Mouse (Mus musculus) forebrain, embryonic 13.5 days (tissue): ENCODE measurements around the gene Fbxw2. TPM values are rescaled to one million over a fixed set of nuclear protein-coding genes. Genes with fewer than 3 reads are reported as not detected.
A peak's percentile ranks its signal among the peaks of the same experiment; 100 is the strongest.
"Not testable (repeated sequence)": the region's sequence is repeated elsewhere in the genome, so short reads cannot be mapped to it uniquely, and the experiment has no call there.

Source experiments
- ATAC-seq: fragments of 200-750 bp; cut with Nextera tagmentation; 2 replicates; pipeline ENCODE4 v1.8.0; 2017
- H3K27ac ChIP-seq: fragments of 300-500 bp; sonication (generic); 2 replicates; pipeline ENCODE4 v1.5.1; 2015; ENCODE audit warnings: inconsistent platforms, mild to moderate bottlenecking, moderate library complexity
- H3K27me3 ChIP-seq: fragments of 300-500 bp; sonication (generic); 2 replicates; pipeline ENCODE4 v1.6.1; 2015; ENCODE audit warnings: mild to moderate bottlenecking, inconsistent platforms
- H3K36me3 ChIP-seq: fragments of 300-500 bp; sonication (generic); 2 replicates; pipeline ENCODE4 v1.6.1; 2015; ENCODE audit warnings: mild to moderate bottlenecking, inconsistent platforms; ENCODE audit not compliant: poor library complexity, severe bottlenecking
- H3K4me1 ChIP-seq: fragments of 300-500 bp; sonication (generic); 2 replicates; pipeline ENCODE4 v1.6.1; 2015; ENCODE audit warnings: inconsistent platforms
- H3K4me2 ChIP-seq: fragments of 300-500 bp; sonication (generic); 2 replicates; pipeline ENCODE4 v1.6.1; 2015; ENCODE audit warnings: inconsistent platforms, mild to moderate bottlenecking, moderate library complexity
- H3K4me3 ChIP-seq: fragments of 300-500 bp; sonication (generic); 2 replicates; pipeline ENCODE4 v1.5.1; 2015; ENCODE audit warnings: mild to moderate bottlenecking, inconsistent platforms
- H3K9ac ChIP-seq: fragments of 300-500 bp; sonication (generic); 2 replicates; pipeline ENCODE4 v1.6.1; 2015; ENCODE audit warnings: mild to moderate bottlenecking, inconsistent platforms
- H3K9me3 ChIP-seq: fragments of 300-500 bp; sonication (generic); replicated peaks from 2 replicates; pipeline ENCODE4 v1.6.1; 2016; ENCODE audit warnings: inconsistent platforms
- WGBS: fragments of 180-500 bp; shearing (Covaris S2); methylation state at CpG from one replicate; pipeline ENCODE4 v1.1.7; 2015; 5-methylcytosine and 5-hydroxymethylcytosine counted together
- polyA plus RNA-seq: library from polyadenylated mRNA; unstranded; fragments of >200 nt; fragmentation: Nextera tagmentation; extraction: Ambion mirVana; gene quantifications from 2 replicates; pipeline ENCODE4 v1.2.1, GENCODE M21; 2015

Fbxw2 gene
- polyA plus RNA-seq, 1 experiment from 2014 or later, result 86.8 TPM

DNA sequence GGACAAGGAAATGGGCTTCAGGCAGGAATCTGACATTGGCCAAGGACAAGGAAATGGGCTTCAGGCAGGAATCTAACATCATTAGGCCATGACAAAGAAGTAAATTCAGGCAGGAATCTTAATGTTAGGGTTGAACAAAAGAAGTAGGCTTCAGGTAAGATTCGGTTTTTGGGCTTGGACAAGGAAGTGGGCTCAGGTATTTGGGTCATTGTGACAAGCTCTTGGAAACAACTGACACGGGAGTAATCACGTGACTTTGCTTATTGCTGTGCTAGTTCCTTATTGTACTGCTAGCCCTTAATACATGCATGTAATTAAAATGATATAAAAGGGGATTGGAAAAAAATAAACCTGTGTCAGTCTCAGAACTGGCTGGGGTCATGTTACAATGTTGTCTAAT is 9.6 kb upstream of the Fbxw2 start:
- H3K27ac ChIP-seq, result no peak overlapping the region
- H3K9ac ChIP-seq, result no peak overlapping the region
- H3K36me3 ChIP-seq, result no peaks in the 10 kb centered on the region
- ATAC-seq, result no peak
- WGBS, result 77% methylated on average over 3 of the region's 3 CpGs
- no peak overlapping the region for H3K4me3 ChIP-seq
- H3K9me3 ChIP-seq, result no peaks in the 10 kb centered on the region
- no peak overlapping the region for H3K4me2 ChIP-seq
- no peaks in the 10 kb centered on the region for H3K27me3 ChIP-seq
- no peaks in the 10 kb centered on the region for H3K4me1 ChIP-seq

DNA sequence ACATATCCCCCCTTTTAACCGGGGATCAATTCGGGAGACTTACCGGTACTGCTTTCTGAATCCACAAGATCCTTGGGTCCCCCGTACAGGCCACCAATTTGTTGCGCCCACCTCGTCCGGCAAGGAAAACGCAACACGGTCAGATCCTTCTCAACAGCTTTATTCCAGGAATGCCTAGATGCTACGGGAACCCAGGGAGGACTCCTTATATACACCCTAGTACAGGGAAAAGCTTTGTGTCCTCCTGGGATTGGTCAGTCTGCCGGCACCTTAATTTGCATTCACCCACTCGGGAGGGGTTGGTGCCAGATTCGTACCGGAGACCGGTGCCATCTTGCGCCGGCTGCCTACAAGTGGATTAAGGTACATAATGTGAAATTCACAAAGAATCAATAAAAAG is 7.5 kb upstream of the Fbxw2 start:
- 89% methylated on average over 17 of the region's 17 CpGs for WGBS
- peaks cover 6% of the 10 kb centered on the region; the same call in 1 of the 2 replicates for H3K9me3 ChIP-seq
- no peaks in the 10 kb centered on the region for H3K36me3 ChIP-seq
- no peak overlapping the region for H3K27ac ChIP-seq
- no peak for ATAC-seq
- H3K4me1 ChIP-seq, result no peaks in the 10 kb centered on the region
- no peak overlapping the region for H3K4me2 ChIP-seq
- no peak overlapping the region for H3K4me3 ChIP-seq
- no peak overlapping the region for H3K9ac ChIP-seq
- H3K27me3 ChIP-seq, result peaks cover 4% of the 10 kb centered on the region; the same call in 1 of the 2 replicates

DNA sequence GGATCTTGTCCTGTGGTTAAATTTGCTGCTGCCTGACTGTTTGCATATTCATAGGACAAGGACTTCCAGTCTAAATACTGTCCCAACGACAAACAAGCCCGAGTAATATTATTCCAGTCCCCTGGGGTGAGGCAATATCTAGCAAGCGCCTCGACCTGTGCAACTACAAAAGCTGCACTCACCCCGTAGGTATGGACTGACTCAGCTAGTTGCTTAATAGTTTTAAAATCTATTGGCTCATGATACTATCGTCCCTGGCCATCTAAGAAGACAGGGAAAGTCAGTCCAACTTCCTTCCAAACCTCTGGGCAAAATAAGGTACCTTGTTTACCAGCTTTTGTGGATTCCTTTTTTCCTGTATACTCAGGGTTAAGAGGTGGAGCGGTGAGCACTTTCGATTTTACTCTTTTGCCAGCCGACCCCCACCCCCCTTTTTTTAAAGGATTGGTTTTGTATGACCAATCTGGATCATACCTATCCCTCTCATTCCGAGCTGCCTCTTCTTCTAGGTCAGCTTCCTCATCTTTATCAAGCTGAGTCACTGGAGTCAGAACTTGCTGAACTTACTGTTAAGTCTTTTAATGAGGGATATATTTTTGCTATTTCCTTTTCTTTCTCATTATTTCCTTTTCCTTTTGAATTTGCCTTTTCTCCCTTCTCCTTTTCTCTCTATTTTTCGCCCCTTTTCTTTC is 6.8 kb upstream of the Fbxw2 start, which contains the start of gene Gm34653:
Gene Gm34653, plus strand, starts transcription at position 242 of the 692 bp plus-strand sequence.
- not testable (repeated sequence) for H3K4me2 ChIP-seq, H3K4me3 ChIP-seq, H3K27ac ChIP-seq, H3K9ac ChIP-seq, H3K36me3 ChIP-seq, H3K4me1 ChIP-seq, H3K27me3 ChIP-seq, H3K9me3 ChIP-seq, ATAC-seq
- WGBS, result 77% methylated on average over 11 of the region's 11 CpGs

DNA sequence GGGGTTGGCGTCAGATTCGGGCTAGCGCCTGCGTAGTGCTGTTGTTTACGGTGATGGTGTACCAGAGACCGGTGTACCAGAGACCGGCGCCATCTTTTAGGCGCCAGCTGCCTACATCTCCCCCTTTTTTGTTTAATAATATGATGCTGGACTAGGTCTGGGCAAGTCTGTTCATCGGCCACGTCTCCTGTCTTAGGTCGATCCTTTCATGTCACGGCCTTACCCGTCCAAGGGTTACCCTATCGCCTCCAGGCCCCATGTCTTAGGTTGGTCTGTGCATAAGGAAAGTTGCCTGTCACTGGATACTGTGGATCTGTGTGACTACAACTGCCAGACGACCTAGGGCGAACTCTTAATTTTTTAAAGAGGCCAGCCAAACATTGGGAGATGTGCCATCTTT is 4.0 kb upstream of the Fbxw2 start:
- ATAC-seq, H3K4me2 ChIP-seq: not testable (repeated sequence)
- 95% methylated on average over 17 of the region's 17 CpGs for WGBS

DNA sequence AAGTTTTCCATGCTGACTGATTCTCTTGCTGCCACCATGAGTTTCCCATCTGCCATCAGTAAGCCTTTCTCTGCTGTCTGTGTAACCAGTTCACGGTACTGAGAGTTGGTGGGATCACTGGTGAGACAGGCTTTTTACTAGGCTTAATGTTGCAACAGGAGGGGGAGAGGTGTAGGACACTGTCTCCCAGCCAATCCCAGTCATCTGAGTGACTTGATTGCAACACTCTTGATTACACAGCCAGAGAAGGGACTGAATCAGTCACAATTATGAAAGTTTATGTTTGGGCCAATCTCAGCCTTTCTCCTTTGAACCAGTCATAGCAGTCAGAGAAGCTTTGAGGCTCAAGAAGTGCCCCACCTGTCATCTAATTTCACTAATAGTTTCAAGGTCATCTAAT is 1.9 kb upstream of the Fbxw2 start:
- Histone ChIP-seq H3K9me3 (peaks cover 6% of the 10 kb centered on the region; the same call in 1 of the 2 replicates), H3K4me1 (peaks cover 23% of the 10 kb centered on the region), H3K36me3 (no peaks in the 10 kb centered on the region), H3K9ac (no peak overlapping the region), H3K4me3 (no peak overlapping the region), H3K27me3 (peaks cover 17% of the 10 kb centered on the region), H3K4me2 (no peak overlapping the region), H3K27ac (no peak overlapping the region)
- no peak for ATAC-seq
- 92% methylated on average over 1 of the region's 1 CpGs for WGBS

More for the DNA sequence above, 4.0 kb upstream of the Fbxw2 start:
- not testable (repeated sequence) for H3K9me3 ChIP-seq, H3K36me3 ChIP-seq, H3K4me3 ChIP-seq, H3K9ac ChIP-seq, H3K27ac ChIP-seq
- Histone ChIP-seq H3K27me3 (peaks cover 17% of the 10 kb centered on the region), H3K4me1 (peaks cover 10% of the 10 kb centered on the region)

DNA sequence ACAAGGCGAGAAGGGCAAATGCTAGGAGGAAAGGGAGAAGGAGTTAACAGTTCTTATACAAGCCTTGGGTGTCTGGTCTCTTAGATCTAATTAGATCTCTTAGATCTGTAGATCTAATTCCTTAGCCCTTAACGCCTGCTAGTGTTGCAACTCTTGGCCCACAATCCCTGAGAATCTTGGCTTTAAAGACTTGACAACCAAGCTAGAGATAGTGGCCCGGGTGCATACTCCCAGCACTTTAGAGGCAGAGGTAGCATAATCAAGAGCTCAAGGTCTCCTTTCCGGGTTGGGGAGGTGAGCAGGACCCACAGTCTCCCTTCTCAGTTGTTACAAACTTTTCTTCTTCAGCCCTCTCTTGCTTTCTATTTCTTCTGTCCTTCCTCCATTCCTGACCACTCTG is 1.5 kb upstream of the Fbxw2 start:
- Histone ChIP-seq H3K4me1 (peaks cover 23% of the 10 kb centered on the region), H3K4me2 (no peak overlapping the region), H3K27ac (no peak overlapping the region), H3K36me3 (peaks cover 2% of the 10 kb centered on the region), H3K4me3 (no peak overlapping the region), H3K9ac (no peak overlapping the region), H3K27me3 (peaks cover 17% of the 10 kb centered on the region), H3K9me3 (peaks cover 6% of the 10 kb centered on the region; the same call in 1 of the 2 replicates)
- 89% methylated on average over 4 of the region's 4 CpGs for WGBS
- ATAC-seq, result no peak

DNA sequence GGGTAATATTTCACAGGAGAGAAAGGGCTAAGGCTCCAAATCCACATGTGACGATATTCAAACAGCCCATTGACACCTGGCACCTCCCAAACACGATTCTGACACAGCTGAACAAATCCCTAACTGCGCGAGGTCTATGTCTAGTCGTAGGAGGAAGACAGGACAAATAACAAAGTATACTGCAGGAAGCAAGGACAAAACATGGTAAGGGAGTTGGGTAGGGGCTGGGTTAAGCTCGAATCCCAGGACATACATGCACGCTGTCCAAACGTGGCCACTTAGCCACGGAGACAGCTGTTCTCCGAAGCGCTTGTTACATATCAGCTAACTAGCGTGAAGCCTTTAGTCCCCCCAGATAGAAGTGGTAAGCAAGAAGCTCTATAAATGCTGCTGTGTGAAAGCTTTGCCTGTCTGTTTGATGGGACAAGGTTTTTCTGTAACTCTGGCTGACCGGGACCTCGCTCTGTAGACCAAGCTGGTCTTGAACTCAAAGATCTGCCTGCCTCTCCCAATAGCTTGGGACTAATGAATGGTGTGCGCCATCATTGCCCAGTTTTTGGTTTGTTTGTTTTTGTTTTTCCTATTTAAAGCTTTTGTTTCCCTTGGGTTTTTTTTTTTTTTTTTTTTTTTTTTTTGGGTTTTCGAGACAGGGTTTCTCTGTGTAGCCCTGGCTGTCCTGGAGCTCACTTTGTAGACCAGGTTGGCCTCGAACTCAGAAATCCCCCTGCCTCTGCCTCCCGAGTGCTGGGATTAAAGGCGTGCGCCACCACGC is 535 bp upstream of the Fbxw2 start:
- peak; percentile 44; the same call in 1 of the 2 replicates for ATAC-seq
- 36% methylated on average over 20 of the region's 21 CpGs for whole genome bisulfite sequencing
- H3K9ac ChIP-seq, result peak overlapping the region; percentile 96
- H3K9me3 ChIP-seq, result peaks cover 6% of the 10 kb centered on the region; the same call in 1 of the 2 replicates
- peaks cover 17% of the 10 kb centered on the region for H3K27me3 ChIP-seq
- peak overlapping the region; percentile 76 for H3K4me2 ChIP-seq
- H3K4me1 ChIP-seq, result peaks cover 23% of the 10 kb centered on the region
- H3K27ac ChIP-seq, result no peak overlapping the region; the same call in 1 of the 2 replicates
- peaks cover 11% of the 10 kb centered on the region for H3K36me3 ChIP-seq
- peak overlapping the region; percentile 98 for H3K4me3 ChIP-seq

DNA sequence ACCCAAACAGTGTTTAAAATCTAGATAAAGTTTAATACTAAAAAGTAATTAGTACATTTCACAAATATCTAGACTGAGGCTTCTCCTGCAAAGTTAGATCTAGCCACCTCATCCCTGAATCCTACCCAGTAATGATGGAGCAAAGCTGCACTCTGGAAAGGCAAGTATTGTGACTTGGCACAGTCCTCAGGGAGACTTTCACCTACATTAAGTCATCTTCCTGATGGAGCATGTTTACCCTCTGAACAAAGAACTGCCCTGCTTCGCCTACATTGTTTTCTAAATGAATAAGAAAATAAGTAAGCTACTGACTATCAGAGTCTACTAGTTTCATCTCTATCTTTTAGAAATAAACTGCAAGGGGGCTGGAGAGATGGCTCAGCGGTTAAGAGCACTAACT is 7.6 kb downstream of the Fbxw2 start:
- no peak overlapping the region for H3K9ac ChIP-seq
- H3K27ac ChIP-seq, result no peak overlapping the region
- H3K4me1 ChIP-seq, result no peaks in the 10 kb centered on the region
- H3K27me3 ChIP-seq, result no peaks in the 10 kb centered on the region
- 89% methylated on average over 2 of the region's 2 CpGs for WGBS
- H3K4me3 ChIP-seq, result no peak overlapping the region
- ATAC-seq, result no peak
- H3K36me3 ChIP-seq, result peaks cover 63% of the 10 kb centered on the region
- no peak overlapping the region for H3K4me2 ChIP-seq
- H3K9me3 ChIP-seq, result no peaks in the 10 kb centered on the region

DNA sequence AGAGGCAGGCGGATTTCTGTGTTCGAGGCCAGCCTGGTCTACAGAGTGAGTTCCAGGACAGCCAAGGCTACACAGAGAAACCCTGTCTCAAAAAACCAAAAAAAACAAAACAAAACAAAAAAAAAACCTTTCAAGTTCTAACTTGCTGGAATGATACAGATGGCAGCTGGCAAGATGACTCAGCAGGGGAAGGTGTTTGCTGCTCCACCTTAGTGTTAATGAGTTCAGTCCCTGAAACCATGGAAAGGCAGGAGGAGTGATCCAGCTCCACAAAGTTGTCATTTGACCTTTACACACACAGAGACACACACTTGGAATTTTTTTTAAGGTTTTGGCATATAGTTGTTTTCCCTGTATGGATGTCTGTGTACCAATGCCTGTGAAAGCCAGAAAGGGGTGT is 10.2 kb downstream of the Fbxw2 start:
- H3K9me3 ChIP-seq, H3K4me2 ChIP-seq, H3K4me3 ChIP-seq, H3K9ac ChIP-seq, H3K27ac ChIP-seq, ATAC-seq, H3K4me1 ChIP-seq, H3K27me3 ChIP-seq: not testable (repeated sequence)
- WGBS, result 97% methylated on average over 2 of the region's 2 CpGs
- H3K36me3 ChIP-seq, result peaks cover 72% of the 10 kb centered on the region

DNA sequence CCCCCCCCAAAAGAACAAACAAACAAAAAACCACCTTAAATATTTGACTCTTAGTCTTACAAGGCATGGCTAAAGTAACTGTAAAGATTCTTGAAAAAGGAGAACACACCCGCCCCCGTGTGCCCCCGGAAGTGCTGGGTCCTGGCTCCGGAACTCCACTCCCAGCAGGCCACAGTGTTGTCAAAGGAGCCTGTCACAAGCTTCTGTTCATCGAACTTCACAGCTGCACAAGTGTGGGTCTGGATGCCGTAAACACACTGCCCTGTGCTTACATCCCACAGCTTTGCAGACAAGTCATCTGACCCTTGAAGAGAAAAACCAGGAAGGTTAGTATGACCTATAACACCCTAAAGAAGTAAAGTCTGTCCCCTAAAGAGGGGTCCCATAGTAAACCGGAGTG is 13.4 kb downstream of the Fbxw2 start:
- no peaks in the 10 kb centered on the region for H3K4me1 ChIP-seq
- H3K36me3 ChIP-seq, result peaks cover 74% of the 10 kb centered on the region
- no peak for ATAC-seq

DNA sequence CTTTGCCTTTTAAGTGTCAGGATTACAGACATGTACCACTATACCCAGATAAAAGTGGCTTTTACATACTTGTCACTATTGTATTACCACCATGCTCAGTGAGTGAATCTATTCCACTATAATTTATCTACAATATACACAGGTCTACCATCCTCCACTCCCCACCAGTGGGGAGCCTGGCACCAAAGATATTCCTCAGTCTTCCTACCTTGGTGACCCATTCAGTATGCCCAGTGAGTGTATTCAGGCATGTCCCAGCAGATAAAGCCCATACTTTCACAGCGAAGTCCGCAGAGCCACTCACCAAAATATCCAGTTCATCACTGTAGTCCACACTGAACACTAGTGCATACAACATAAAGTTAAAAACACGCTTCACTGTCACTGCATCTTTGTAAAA is 15.3 kb downstream of the Fbxw2 start:
- peaks cover 78% of the 10 kb centered on the region for H3K36me3 ChIP-seq
- H3K9me3 ChIP-seq, result no peaks in the 10 kb centered on the region
- no peak overlapping the region for H3K27ac ChIP-seq
- H3K4me3 ChIP-seq, result no peak overlapping the region
- H3K27me3 ChIP-seq, result no peaks in the 10 kb centered on the region
- no peak overlapping the region for H3K9ac ChIP-seq
- H3K4me1 ChIP-seq, result no peaks in the 10 kb centered on the region
- no peak for ATAC-seq
- 93% methylated on average over 3 of the region's 3 CpGs for WGBS
- no peak overlapping the region for H3K4me2 ChIP-seq

More for the DNA sequence above, 13.4 kb downstream of the Fbxw2 start:
- H3K9me3 ChIP-seq, result no peaks in the 10 kb centered on the region
- H3K27ac ChIP-seq, result no peak overlapping the region
- H3K27me3 ChIP-seq, result no peaks in the 10 kb centered on the region
- H3K4me2 ChIP-seq, result no peak overlapping the region
- no peak overlapping the region for H3K9ac ChIP-seq
- H3K4me3 ChIP-seq, result no peak overlapping the region
- WGBS, result 91% methylated on average over 7 of the region's 7 CpGs

DNA sequence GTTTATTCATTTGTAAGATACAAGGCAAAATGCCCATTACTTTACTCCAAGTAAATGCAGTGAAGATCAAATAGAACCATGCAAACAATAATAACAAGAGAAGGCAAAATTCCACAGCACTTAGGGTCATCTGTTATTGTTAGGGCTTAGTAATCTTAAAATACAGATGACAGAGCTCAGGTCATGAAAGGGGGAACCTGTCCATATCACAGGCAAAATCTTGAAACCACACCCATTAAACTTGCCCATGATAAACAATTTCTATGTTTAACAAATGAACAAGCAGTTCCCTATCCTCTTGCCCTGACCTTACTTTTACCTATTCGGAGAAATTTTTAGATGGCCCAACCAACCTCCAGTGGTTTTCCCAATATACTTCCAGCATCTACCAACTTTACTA is 16.5 kb downstream of the Fbxw2 start:
- ATAC-seq, result no peak
- no peak overlapping the region for H3K9ac ChIP-seq
- H3K36me3 ChIP-seq, result peaks cover 72% of the 10 kb centered on the region

More for the DNA sequence above, 16.5 kb downstream of the Fbxw2 start:
- no peak overlapping the region for H3K4me2 ChIP-seq
- 96% methylated on average over 1 of the region's 1 CpGs for WGBS
- no peaks in the 10 kb centered on the region for H3K9me3 ChIP-seq
- H3K27me3 ChIP-seq, result no peaks in the 10 kb centered on the region
- H3K4me1 ChIP-seq, result peaks cover 4% of the 10 kb centered on the region; the same call in 1 of the 2 replicates
- no peak overlapping the region for H3K4me3 ChIP-seq
- no peak overlapping the region for H3K27ac ChIP-seq
